Mouse (Mus musculus) midbrain, embryonic 14.5 days (tissue): Measurements from ENCODE around the gene Npr1. TPM values are rescaled to one million over a fixed set of nuclear protein-coding genes. Genes with fewer than 3 reads are reported as not detected.

Experiments
- polyA plus RNA-seq: library from polyadenylated mRNA; unstranded; fragments of >200 nt; fragmentation: Nextera tagmentation; extraction: Ambion mirVana; gene quantifications from 2 replicates; pipeline ENCODE4 v1.2.1, GENCODE M21; 2014

Npr1 gene
- polyA plus RNA-seq, 1 experiment from 2014 or later, result 2.3 TPM

Other genes starting within 250 kb of the Npr1 start
- gene Jtb, start 234.3 kb downstream of the Npr1 start, polyA plus RNA-seq, result 102 and 114 TPM in 2 replicates
- 2.1 and 2.7 TPM in 2 replicates for gene Creb3l4, start 222.4 kb downstream of the Npr1 start, polyA plus RNA-seq
- gene Slc39a1, start 217.7 kb downstream of the Npr1 start, polyA plus RNA-seq, result 44.0 and 46.6 TPM in 2 replicates
- gene Crtc2, start 211.7 kb downstream of the Npr1 start, polyA plus RNA-seq, result 11.4 and 12.9 TPM in 2 replicates
- gene Dennd4b, start 200.7 kb downstream of the Npr1 start, polyA plus RNA-seq, result 7.3 and 7.6 TPM in 2 replicates
- 16.0 and 22.9 TPM in 2 replicates for gene Gatad2b, start 172.7 kb downstream of the Npr1 start, polyA plus RNA-seq
- gene Slc27a3, start 75.9 kb downstream of the Npr1 start, polyA plus RNA-seq, result 23.6 and 25.0 TPM in 2 replicates
- 32.3 and 35.0 TPM in 2 replicates for gene Ints3, start 32.2 kb downstream of the Npr1 start, polyA plus RNA-seq
- 271 and 282 TPM in 2 replicates for gene Ilf2, start 10.3 kb upstream of the Npr1 start, polyA plus RNA-seq
- 89.7 and 92.8 TPM in 2 replicates for gene Snapin, start 25.2 kb upstream of the Npr1 start, polyA plus RNA-seq
- 135 and 145 TPM in 2 replicates for gene Chtop, start 43.6 kb upstream of the Npr1 start, polyA plus RNA-seq
- 8.2 and 8.3 TPM in 2 replicates for gene S100a1, start 48.5 kb upstream of the Npr1 start, polyA plus RNA-seq
- gene S100a13, start 48.6 kb upstream of the Npr1 start, polyA plus RNA-seq, result 5.9 and 8.0 TPM in 2 replicates
- gene S100a14, start 61.0 kb upstream of the Npr1 start, polyA plus RNA-seq, result not detected in 2 replicates
- 25.3 and 32.5 TPM in 2 replicates for gene S100a16, start 71.4 kb upstream of the Npr1 start, polyA plus RNA-seq
- gene S100a3, start 94.7 kb upstream of the Npr1 start, polyA plus RNA-seq, result not detected in 2 replicates
- gene S100a2, start 124.4 kb upstream of the Npr1 start, polyA plus RNA-seq, result not detected in 2 replicates
- not detected in 2 replicates for gene Gm42674, start 136.0 kb upstream of the Npr1 start, polyA plus RNA-seq
- gene S100a4, start 137.9 kb upstream of the Npr1 start, polyA plus RNA-seq, result 1.5 TPM in 1 of 2 replicates, not detected in the other
- not detected in 2 replicates for gene S100a5, start 142.7 kb upstream of the Npr1 start, polyA plus RNA-seq
- 4.6 and 32.0 TPM in 2 replicates for gene S100a6, start 147.0 kb upstream of the Npr1 start, polyA plus RNA-seq
- gene S100a7a, start 188.2 kb upstream of the Npr1 start, polyA plus RNA-seq, result not detected in 2 replicates
- gene S100a8, start 203.1 kb upstream of the Npr1 start, polyA plus RNA-seq, result 2.2 TPM in 1 of 2 replicates, not detected in the other
- gene S100a9, start 229.9 kb upstream of the Npr1 start, polyA plus RNA-seq, result 0.95 TPM in 1 of 2 replicates, not detected in the other